Mouse (Mus musculus): ENCODE measurements around the gene Itpripl2. TPM values are rescaled to one million over a fixed set of nuclear protein-coding genes. Genes with fewer than 3 reads are reported as not detected.

Itpripl2 gene
- polyA plus RNA-seq, 1 experiment from 2014 or later = 6.2 TPM

- Histone ChIP-seq H3K4me1 (peaks cover 8% of the 10 kb centered on the region; the same call in 1 of the 2 replicates), H3K27me3 (replicated peaks) (no peaks in the 10 kb centered on the region), H3K36me3 (no peaks in the 10 kb centered on the region), H3K4me2 (no peak overlapping the region), H3K27ac (no peak overlapping the region), H3K4me3 (replicated peaks) (no peak overlapping the region), H3K9me3 (no peaks in the 10 kb centered on the region), H3K9ac (no peak overlapping the region)
- WGBS = 81% methylated on average over 2 of the region's 2 CpGs
- no peak for ATAC-seq (ENCODE audit: insufficient read depth, low FRiP score, low read depth)
Observed at GRCm38 (mm10) chr7:118482001-118482400, 9.8 kb downstream of the Itpripl2 start.

GRCm38 (mm10) chr7:118481047-118481810, 10.5 kb downstream of the Itpripl2 start:
- ATAC-seq (ENCODE audit: insufficient read depth, low FRiP score, low read depth) = no peak
- no peak overlapping the region for H3K4me2 ChIP-seq
- H3K36me3 ChIP-seq = no peaks in the 10 kb centered on the region
- 55% methylated on average over 10 of the region's 10 CpGs for WGBS
- peaks cover 8% of the 10 kb centered on the region; the same call in 1 of the 2 replicates for H3K4me1 ChIP-seq
- H3K27ac ChIP-seq = no peak overlapping the region
- H3K27me3 ChIP-seq (replicated peaks) = no peaks in the 10 kb centered on the region
- H3K9me3 ChIP-seq = no peaks in the 10 kb centered on the region
- H3K9ac ChIP-seq = no peak overlapping the region
- H3K4me3 ChIP-seq (replicated peaks) = no peak overlapping the region

GRCm38 (mm10) chr7:118480160-118480709, 11.5 kb downstream of the Itpripl2 start:
- no peak overlapping the region for H3K9ac ChIP-seq
- H3K27ac ChIP-seq = no peak overlapping the region
- no peaks in the 10 kb centered on the region for H3K27me3 ChIP-seq (replicated peaks)
- ATAC-seq (ENCODE audit: insufficient read depth, low FRiP score, low read depth) = no peak
- no peaks in the 10 kb centered on the region for H3K36me3 ChIP-seq
- no peaks in the 10 kb centered on the region for H3K9me3 ChIP-seq
- H3K4me1 ChIP-seq = peaks cover 6% of the 10 kb centered on the region; the same call in 1 of the 2 replicates
- H3K4me2 ChIP-seq = no peak overlapping the region
- H3K4me3 ChIP-seq (replicated peaks) = no peak overlapping the region
- WGBS = 81% methylated on average over 9 of the region's 9 CpGs

GRCm38 (mm10) chr7:118478835-118479312, 12.9 kb downstream of the Itpripl2 start:
- H3K9ac ChIP-seq = no peak overlapping the region
- H3K4me2 ChIP-seq = 0 out of 2 replicates have a peak overlapping the region, but pooled peaks have one; percentile 8
- H3K27me3 ChIP-seq (replicated peaks) = no peaks in the 10 kb centered on the region
- H3K36me3 ChIP-seq = no peaks in the 10 kb centered on the region
- H3K9me3 ChIP-seq = no peaks in the 10 kb centered on the region
- H3K4me1 ChIP-seq = peaks cover 6% of the 10 kb centered on the region; the same call in 1 of the 2 replicates
- H3K4me3 ChIP-seq (replicated peaks) = no peak overlapping the region
- H3K27ac ChIP-seq = peak overlapping the region; percentile 81
- WGBS = 44% methylated on average over 3 of the region's 3 CpGs
- peak; percentile 16; the same call in 1 of the 2 replicates for ATAC-seq (ENCODE audit: insufficient read depth, low FRiP score, low read depth)

- Histone ChIP-seq H3K27me3 (replicated peaks) (no peaks in the 10 kb centered on the region), H3K27ac (no peak overlapping the region), H3K4me1 (peaks cover 6% of the 10 kb centered on the region; the same call in 1 of the 2 replicates), H3K4me2 (no peak overlapping the region), H3K9me3 (no peaks in the 10 kb centered on the region), H3K9ac (no peak overlapping the region), H3K36me3 (no peaks in the 10 kb centered on the region), H3K4me3 (replicated peaks) (no peak overlapping the region)
- WGBS = 65% methylated on average over 5 of the region's 5 CpGs
- ATAC-seq (ENCODE audit: insufficient read depth, low FRiP score, low read depth) = no peak
Observed at GRCm38 (mm10) chr7:118476428-118476827, 15.3 kb downstream of the Itpripl2 start.

GRCm38 (mm10) chr7:118475008-118475705, 16.6 kb downstream of the Itpripl2 start:
- H3K27me3 ChIP-seq (replicated peaks) = no peaks in the 10 kb centered on the region
- 81% methylated on average over 7 of the region's 7 CpGs for WGBS
- no peak overlapping the region for H3K4me2 ChIP-seq

GRCm38 (mm10) chr7:118472886-118473285, 18.9 kb downstream of the Itpripl2 start:
- no peak for ATAC-seq (ENCODE audit: insufficient read depth, low FRiP score, low read depth)
- Histone ChIP-seq H3K4me1 (no peaks in the 10 kb centered on the region), H3K27me3 (replicated peaks) (no peaks in the 10 kb centered on the region), H3K4me2 (no peak overlapping the region), H3K9ac (no peak overlapping the region), H3K9me3 (no peaks in the 10 kb centered on the region), H3K27ac (no peak overlapping the region), H3K36me3 (no peaks in the 10 kb centered on the region), H3K4me3 (replicated peaks) (no peak overlapping the region)
- WGBS = 95% methylated on average over 1 of the region's 1 CpGs

More at GRCm38 (mm10) chr7:118475008-118475705, 16.6 kb downstream of the Itpripl2 start:
- ATAC-seq (ENCODE audit: insufficient read depth, low FRiP score, low read depth) = no peak
- no peak overlapping the region for H3K27ac ChIP-seq
- no peak overlapping the region for H3K4me3 ChIP-seq (replicated peaks)
- no peaks in the 10 kb centered on the region for H3K36me3 ChIP-seq
- H3K9ac ChIP-seq = no peak overlapping the region
- peaks cover 6% of the 10 kb centered on the region; the same call in 1 of the 2 replicates for H3K4me1 ChIP-seq
- no peaks in the 10 kb centered on the region for H3K9me3 ChIP-seq

- H3K4me2 ChIP-seq = no peak overlapping the region
- no peak overlapping the region for H3K9ac ChIP-seq
Observed at GRCm38 (mm10) chr7:118468060-118468459, 23.7 kb downstream of the Itpripl2 start.

GRCm38 (mm10) chr7:118464432-118464831, 27.3 kb downstream of the Itpripl2 start:
- H3K27ac ChIP-seq = no peak overlapping the region
- no peak overlapping the region for H3K4me3 ChIP-seq (replicated peaks)
- H3K9ac ChIP-seq = no peak overlapping the region
- ATAC-seq (ENCODE audit: insufficient read depth, low FRiP score, low read depth) = no peak
- H3K4me1 ChIP-seq = peaks cover 13% of the 10 kb centered on the region; the same call in 1 of the 2 replicates
- no peaks in the 10 kb centered on the region for H3K27me3 ChIP-seq (replicated peaks)
- H3K4me2 ChIP-seq = no peak overlapping the region
- H3K9me3 ChIP-seq = no peaks in the 10 kb centered on the region
- 25% methylated on average over 4 of the region's 4 CpGs for WGBS
- H3K36me3 ChIP-seq = no peaks in the 10 kb centered on the region

More at GRCm38 (mm10) chr7:118468060-118468459, 23.7 kb downstream of the Itpripl2 start:
- no peak overlapping the region for H3K27ac ChIP-seq
- H3K36me3 ChIP-seq = no peaks in the 10 kb centered on the region
- no peaks in the 10 kb centered on the region for H3K27me3 ChIP-seq (replicated peaks)
- H3K9me3 ChIP-seq = no peaks in the 10 kb centered on the region
- ATAC-seq (ENCODE audit: insufficient read depth, low FRiP score, low read depth) = no peak
- 0 out of 2 replicates have a peak, but pooled peaks cover 2% of the 10 kb centered on the region for H3K4me1 ChIP-seq
- WGBS = 91% methylated on average over 3 of the region's 3 CpGs
- no peak overlapping the region for H3K4me3 ChIP-seq (replicated peaks)

GRCm38 (mm10) chr7:118462818-118463762, 28.7 kb downstream of the Itpripl2 start:
- H3K36me3 ChIP-seq = no peaks in the 10 kb centered on the region
- ATAC-seq (ENCODE audit: insufficient read depth, low FRiP score, low read depth) = 0 out of 2 replicates have a peak, but pooled peaks have one; percentile 5
- peaks cover 13% of the 10 kb centered on the region; the same call in 1 of the 2 replicates for H3K4me1 ChIP-seq
- H3K4me2 ChIP-seq = no peak overlapping the region
- no peak overlapping the region for H3K9ac ChIP-seq
- H3K27me3 ChIP-seq (replicated peaks) = no peaks in the 10 kb centered on the region
- H3K27ac ChIP-seq = no peak overlapping the region
- H3K9me3 ChIP-seq = no peaks in the 10 kb centered on the region
- no peak overlapping the region for H3K4me3 ChIP-seq (replicated peaks)
- WGBS = 48% methylated on average over 11 of the region's 11 CpGs

All from stomach, embryonic 15.5 days (tissue).